In genomic region chr14:61696886-61697554, GRCm38 (mm10) we compare ENCODE assay signal across 31 mouse cellular contexts.
A peak's percentile ranks its signal among the peaks of the same experiment; 100 is the strongest.
DNase-seq lines count a peak whose midpoint lies in the region; ATAC-seq and TF ChIP-seq lines count a peak whose summit lies in the region.
"Had no signal": no experiment of that assay in that cellular context is flagged by ENCODE, and none has a peak within 500 bp of the region (broad histone marks: within the 10 kb centered on the region; RNA-seq: fewer than 3 reads in every experiment).

No protein-coding gene starts in this region.

- TF ChIP-seq CTCF in bone marrow, adult 2 months (IDR thresholded peaks at IDR 0.05; ENCODE audit: control insufficient read depth, insufficient read depth, low read length), result no peak
- TF ChIP-seq CTCF in hindbrain, postnatal 0 days (IDR thresholded peaks at IDR 0.05; ENCODE audit: low read depth), result no peak

- no peaks in the 10 kb centered on the region for H3K36me3 ChIP-seq in limb, embryonic 12.5 days
- no peaks in the 10 kb centered on the region for H3K36me3 ChIP-seq in limb, embryonic 10.5 days
- H3K36me3 ChIP-seq in limb, embryonic 15.5 days, result no peaks in the 10 kb centered on the region
- H3K36me3 ChIP-seq in hindbrain, postnatal 0 days (ENCODE audit: insufficient read depth, low read length), result no peaks in the 10 kb centered on the region
- H3K36me3 ChIP-seq: forebrain, embryonic 15.5 days; heart, embryonic 15.5 days; hindbrain, embryonic 15.5 days; intestine, embryonic 15.5 days; liver, embryonic 15.5 days; midbrain, embryonic 13.5 days; neural tube, embryonic 12.5 days had no signal

- intact Hi-C loops in left cerebral cortex, postnatal 14 days (cut with DNase I), result no loop called here

- DNase-seq in limb, embryonic 10.5 days (ENCODE audit: low spot score), result no peak
- DNase-seq in A20 (ENCODE audit: low read depth, low spot score), result peak; percentile 89
- no peak for DNase-seq in left cerebral cortex, postnatal 14 days (ENCODE audit: low spot score in 2 of 2)
- no peak for DNase-seq in hindbrain, postnatal 0 days (ENCODE audit: low spot score)
- DNase-seq in ovary, adult 18-20 months (ENCODE audit: low spot score), result no peak
- DNase-seq: adrenal gland, postnatal 14 days; cerebellum, adult 11 months; cerebellum, adult 9-11 months; gastrocnemius, postnatal 14 days; heart, postnatal 4 days; kidney, adult 9 months; kidney, postnatal 25 days; layer of hippocampus, adult 9-11 months; retina, postnatal 1 day; right cerebral cortex, postnatal 25 days; spleen, adult 18-20 months; thymus, postnatal 14 days had no signal

- 0 out of 2 replicates have a peak overlapping the region, but pooled peaks have one; percentile 2 for H3K4me2 ChIP-seq in limb, embryonic 12.5 days
- no peak overlapping the region for H3K4me2 ChIP-seq in limb, embryonic 15.5 days
- no peak overlapping the region for H3K4me2 ChIP-seq in hindbrain, postnatal 0 days (ENCODE audit: low read depth, low read length)
- H3K4me2 ChIP-seq: forebrain, embryonic 15.5 days; heart, embryonic 15.5 days; hindbrain, embryonic 15.5 days; intestine, embryonic 15.5 days; liver, embryonic 15.5 days; midbrain, embryonic 13.5 days; neural tube, embryonic 12.5 days had no signal

- H3K27me3 ChIP-seq in limb, embryonic 12.5 days, result no peaks in the 10 kb centered on the region; the same call in 1 of the 2 replicates
- 0 out of 2 replicates have a peak, but pooled peaks cover 7% of the 10 kb centered on the region for H3K27me3 ChIP-seq in limb, embryonic 10.5 days (ENCODE audit: low read depth, poor library complexity, severe bottlenecking)
- no peaks in the 10 kb centered on the region for H3K27me3 ChIP-seq in limb, embryonic 15.5 days
- H3K27me3 ChIP-seq in hindbrain, postnatal 0 days (ENCODE audit: insufficient read depth, low read length), result no peaks in the 10 kb centered on the region
- H3K27me3 ChIP-seq: forebrain, embryonic 15.5 days; intestine, embryonic 15.5 days had no signal

- ATAC-seq in limb, embryonic 12.5 days (ENCODE audit: insufficient number of reproducible peaks, insufficient read depth, low FRiP score, low TSS enrichment, low read depth), result no peak
- ATAC-seq in limb, embryonic 15.5 days (ENCODE audit: insufficient number of reproducible peaks, low FRiP score, low TSS enrichment, low read depth), result no peak
- no peak for ATAC-seq in hindbrain, postnatal 0 days
- ATAC-seq: forebrain, embryonic 15.5 days; intestine, embryonic 15.5 days; lung, postnatal 0 days; midbrain, embryonic 13.5 days had no signal

- no peak for TF ChIP-seq POLR2A in bone marrow, adult 2 months (IDR thresholded peaks at IDR 0.05; ENCODE audit: borderline replicate concordance, control insufficient read depth, low read depth, low read length)

- no peaks in the 10 kb centered on the region for H3K9me3 ChIP-seq in limb, embryonic 12.5 days
- no peaks in the 10 kb centered on the region for H3K9me3 ChIP-seq in limb, embryonic 10.5 days (replicated peaks)
- no peaks in the 10 kb centered on the region for H3K9me3 ChIP-seq in limb, embryonic 15.5 days
- H3K9me3 ChIP-seq in hindbrain, postnatal 0 days (ENCODE audit: low read length), result no peaks in the 10 kb centered on the region
- H3K9me3 ChIP-seq: forebrain, embryonic 15.5 days; heart, embryonic 15.5 days; hindbrain, embryonic 15.5 days; intestine, embryonic 15.5 days; liver, embryonic 15.5 days; megakaryocyte, embryonic 14.5 days; midbrain, embryonic 13.5 days; neural tube, embryonic 12.5 days had no signal

- H3K4me1 ChIP-seq in limb, embryonic 12.5 days (replicated peaks), result peaks cover 32% of the 10 kb centered on the region
- H3K4me1 ChIP-seq in limb, embryonic 10.5 days, result peaks cover 39% of the 10 kb centered on the region
- H3K4me1 ChIP-seq in bone marrow, adult 2 months (ENCODE audit: control insufficient read depth, insufficient read depth, low read length), result no peaks in the 10 kb centered on the region; the same call in 1 of the 2 replicates
- H3K4me1 ChIP-seq in limb, embryonic 15.5 days, result peaks cover 9% of the 10 kb centered on the region
- no peaks in the 10 kb centered on the region for H3K4me1 ChIP-seq in hindbrain, postnatal 0 days (ENCODE audit: insufficient read depth, low read length)
- H3K4me1 ChIP-seq: heart, embryonic 15.5 days; hindbrain, embryonic 15.5 days; intestine, embryonic 15.5 days; liver, embryonic 15.5 days; neural tube, embryonic 12.5 days had no signal

- no peak overlapping the region for H3K4me3 ChIP-seq in limb, embryonic 12.5 days (replicated peaks)
- no peak overlapping the region for H3K4me3 ChIP-seq in limb, embryonic 10.5 days
- H3K4me3 ChIP-seq in bone marrow, adult 2 months (replicated peaks; ENCODE audit: control insufficient read depth, low read depth, low read length), result no peak overlapping the region
- H3K4me3 ChIP-seq in limb, embryonic 15.5 days, result no peak overlapping the region
- H3K4me3 ChIP-seq in hindbrain, postnatal 0 days (ENCODE audit: low read length), result no peak overlapping the region
- H3K4me3 ChIP-seq: erythroblast, embryonic 14.5 days; forebrain, embryonic 15.5 days; heart, embryonic 15.5 days; hindbrain, embryonic 15.5 days; intestine, embryonic 15.5 days; left cerebral cortex, adult 2 months; liver, embryonic 15.5 days; megakaryocyte, embryonic 14.5 days; midbrain, embryonic 13.5 days; neural tube, embryonic 12.5 days had no signal

- H3K9ac ChIP-seq in limb, embryonic 12.5 days (replicated peaks), result no peak overlapping the region
- H3K9ac ChIP-seq in limb, embryonic 15.5 days, result no peak overlapping the region
- no peak overlapping the region for H3K9ac ChIP-seq in hindbrain, postnatal 0 days (replicated peaks; ENCODE audit: low read length)
- H3K9ac ChIP-seq: forebrain, embryonic 15.5 days; heart, embryonic 15.5 days; hindbrain, embryonic 15.5 days; intestine, embryonic 15.5 days; liver, embryonic 15.5 days; midbrain, embryonic 13.5 days; neural tube, embryonic 12.5 days had no signal

- WGBS in limb, embryonic 12.5 days, result 45% methylated on average over 13 of the region's 13 CpGs
- 61% methylated on average over 13 of the region's 13 CpGs for WGBS in limb, embryonic 10.5 days
- WGBS in bone marrow, adult 2 months, result 65% methylated on average over 13 of the region's 13 CpGs
- WGBS in limb, embryonic 15.5 days, result 42% methylated on average over 13 of the region's 13 CpGs
- WGBS in hindbrain, postnatal 0 days, result 80% methylated on average over 13 of the region's 13 CpGs

- H3K27ac ChIP-seq in limb, embryonic 12.5 days, result peak overlapping the region; percentile 62; the same call in 1 of the 2 replicates
- no peak overlapping the region for H3K27ac ChIP-seq in limb, embryonic 10.5 days
- H3K27ac ChIP-seq in bone marrow, adult 2 months (ENCODE audit: control insufficient read depth, insufficient read depth, low read depth, low read length, poor library complexity), result peak overlapping the region; percentile 62
- H3K27ac ChIP-seq in limb, embryonic 15.5 days, result 0 out of 2 replicates have a peak overlapping the region, but pooled peaks have one; percentile 35
- H3K27ac ChIP-seq in hindbrain, postnatal 0 days, result no peak overlapping the region
- H3K27ac ChIP-seq: forebrain, embryonic 15.5 days; heart, embryonic 15.5 days; hindbrain, embryonic 15.5 days; intestine, embryonic 15.5 days; left cerebral cortex, adult 2 months; liver, embryonic 15.5 days; midbrain, embryonic 13.5 days; neural tube, embryonic 12.5 days had no signal

Comparison
In these comparisons a context has a peak if more than half of its experiments do, and no peak if none do; other contexts are left out.
1. H3K27ac ChIP-seq: peak in limb, embryonic 12.5 days (single experiment), bone marrow, adult 2 months (single experiment) and limb, embryonic 15.5 days (single experiment); none in limb, embryonic 10.5 days (single experiment) and hindbrain, postnatal 0 days (single experiment).